Mouse (Mus musculus): ENCODE data around the gene F11r.
"Not testable (repeated sequence)": the region's sequence is repeated elsewhere in the genome, so short reads cannot be mapped to it uniquely, and the experiment has no call there.

F11r gene

GRCm38 (mm10) chr1:171470896-171471295, 33.6 kb downstream of the F11r start:
- DNase-seq (ENCODE audit: low read depth, low spot score) = peak; percentile 7

- no peak for DNase-seq (ENCODE audit: low read depth, low spot score)
These were observed 34.1 kb downstream of the F11r start for GRCm38 (mm10) chr1:171471452-171471851.

- DNase-seq (ENCODE audit: low read depth, low spot score) = not testable (repeated sequence)
These were observed 34.6 kb downstream of the F11r start for GRCm38 (mm10) chr1:171471941-171472340.

- no peak for DNase-seq (ENCODE audit: low read depth, low spot score)
These were observed 36.2 kb downstream of the F11r start for GRCm38 (mm10) chr1:171473506-171473905.

GRCm38 (mm10) chr1:171473920-171474640, 36.7 kb downstream of the F11r start:
- DNase-seq (ENCODE audit: low read depth, low spot score) = no peak

- DNase-seq (ENCODE audit: low read depth, low spot score) = no peak
These were observed 39.8 kb downstream of the F11r start for GRCm38 (mm10) chr1:171477123-171477522.

- DNase-seq (ENCODE audit: low read depth, low spot score) = peak; percentile 50
These were observed 40.6 kb downstream of the F11r start for GRCm38 (mm10) chr1:171477758-171478545.

DNA sequence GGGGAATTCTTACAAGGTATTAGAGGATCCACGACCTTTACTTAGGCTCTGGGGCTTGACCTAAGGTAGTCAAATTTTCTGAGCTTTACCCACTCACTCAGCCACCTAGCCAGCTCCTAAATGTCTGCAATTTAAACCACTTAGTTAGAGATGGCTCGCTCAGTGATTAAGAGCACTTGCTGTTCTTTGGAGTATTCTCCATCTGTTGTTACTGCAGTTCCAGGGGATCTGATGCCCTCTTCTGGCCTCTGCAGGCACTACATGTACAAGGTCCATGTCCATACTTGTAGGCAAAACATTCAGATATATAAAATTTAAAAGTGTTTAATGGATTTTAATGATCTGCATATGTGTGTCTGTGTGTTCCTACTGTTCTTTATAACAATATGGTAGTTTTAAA, 41.6 kb downstream of the F11r start:
- peak; percentile 65 for DNase-seq (ENCODE audit: low read depth, low spot score)

- no peak for DNase-seq (ENCODE audit: low read depth, low spot score)
These were observed 56.9 kb downstream of the F11r start for GRCm38 (mm10) chr1:171494241-171494640.

- DNase-seq (ENCODE audit: low read depth, low spot score) = no peak
These were observed 58.0 kb downstream of the F11r start for GRCm38 (mm10) chr1:171495371-171495770.

GRCm38 (mm10) chr1:171499856-171500255, 62.5 kb downstream of the F11r start:
- no peak for DNase-seq (ENCODE audit: low read depth, low spot score)

- no peak for DNase-seq (ENCODE audit: low read depth, low spot score)
These were observed 63.8 kb downstream of the F11r start for GRCm38 (mm10) chr1:171501016-171501610.

- DNase-seq (ENCODE audit: low read depth, low spot score) = peak; percentile 51
These were observed 64.3 kb downstream of the F11r start for GRCm38 (mm10) chr1:171501636-171502080.

GRCm38 (mm10) chr1:171502388-171503249, 65.3 kb downstream of the F11r start:
- peak; percentile 88 for DNase-seq (ENCODE audit: low read depth, low spot score)

DNA sequence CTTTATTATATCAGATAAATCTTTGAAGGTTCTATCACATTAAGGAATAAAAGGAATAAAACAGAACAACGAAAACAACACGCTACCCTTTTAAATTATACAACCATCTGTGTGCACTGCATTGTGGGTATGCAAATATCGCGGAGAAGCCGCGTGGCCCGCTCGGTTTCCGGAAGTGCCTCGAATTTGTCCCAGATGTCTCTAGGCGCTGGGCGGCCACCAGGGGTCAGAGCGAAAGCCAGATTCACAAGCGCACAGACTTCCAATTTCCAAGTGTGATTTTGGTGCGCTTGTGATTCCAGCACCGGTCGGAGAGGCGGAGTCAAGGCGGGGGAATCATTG, 65.9 kb downstream of the F11r start, which contains the start of gene Alyref2:
Alyref2 (plus strand) TSS at position 229 of the 342 bp plus-strand sequence.
- peak; percentile 96 for DNase-seq (ENCODE audit: low read depth, low spot score)

DNA sequence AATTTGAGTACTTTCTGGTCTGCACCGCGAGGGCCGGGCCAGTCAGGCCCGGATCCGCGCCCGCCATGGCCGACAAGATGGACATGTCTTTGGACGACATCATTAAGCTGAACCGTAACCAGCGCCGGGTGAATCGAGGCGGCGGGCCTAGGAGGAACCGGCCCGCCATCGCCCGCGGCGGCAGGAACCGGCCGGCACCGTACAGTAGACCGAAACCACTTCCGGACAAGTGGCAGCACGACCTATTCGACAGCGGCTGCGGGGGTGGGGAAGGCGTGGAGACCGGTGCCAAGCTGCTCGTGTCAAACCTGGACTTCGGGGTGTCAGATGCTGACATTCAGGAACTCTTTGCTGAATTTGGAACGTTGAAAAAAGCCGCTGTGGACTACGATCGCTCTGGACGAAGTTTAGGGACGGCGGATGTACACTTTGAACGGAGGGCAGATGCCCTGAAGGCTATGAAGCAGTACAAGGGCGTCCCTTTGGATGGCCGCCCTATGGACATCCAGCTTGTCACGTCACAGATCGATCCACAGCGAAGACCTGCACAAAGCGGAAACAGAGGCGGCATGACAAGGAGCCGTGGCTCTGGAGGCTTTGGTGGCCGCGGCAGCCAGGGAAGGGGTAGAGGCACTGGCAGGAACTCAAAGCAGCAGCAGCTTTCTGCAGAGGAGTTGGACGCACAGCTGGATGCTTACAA, 66.4 kb downstream of the F11r start:
- peak; percentile 78 for DNase-seq (ENCODE audit: low read depth, low spot score)

DNA sequence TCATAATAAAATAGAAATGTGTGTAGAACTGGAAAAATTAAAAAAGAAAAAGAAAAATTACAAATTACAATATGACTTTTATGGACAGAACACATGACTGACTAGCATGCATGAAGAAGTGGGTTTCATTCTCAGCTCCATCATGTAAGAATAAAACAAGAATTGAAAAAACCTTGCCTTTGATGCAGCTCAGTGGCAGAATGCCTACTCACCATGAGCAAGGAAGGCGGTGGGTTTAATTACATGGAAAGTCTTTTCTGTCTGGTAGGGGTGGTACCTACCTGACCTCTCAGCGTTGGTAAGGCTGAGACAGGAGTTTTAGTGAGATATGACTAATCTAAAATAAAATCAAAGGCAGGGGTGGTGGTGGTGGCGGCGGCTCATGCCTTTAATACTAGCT, 67.3 kb downstream of the F11r start:
- peak; percentile 43 for DNase-seq (ENCODE audit: low read depth, low spot score)

GRCm38 (mm10) chr1:171513234-171513633, 75.9 kb downstream of the F11r start:
- peak; percentile 26 for DNase-seq (ENCODE audit: low read depth, low spot score)

DNA sequence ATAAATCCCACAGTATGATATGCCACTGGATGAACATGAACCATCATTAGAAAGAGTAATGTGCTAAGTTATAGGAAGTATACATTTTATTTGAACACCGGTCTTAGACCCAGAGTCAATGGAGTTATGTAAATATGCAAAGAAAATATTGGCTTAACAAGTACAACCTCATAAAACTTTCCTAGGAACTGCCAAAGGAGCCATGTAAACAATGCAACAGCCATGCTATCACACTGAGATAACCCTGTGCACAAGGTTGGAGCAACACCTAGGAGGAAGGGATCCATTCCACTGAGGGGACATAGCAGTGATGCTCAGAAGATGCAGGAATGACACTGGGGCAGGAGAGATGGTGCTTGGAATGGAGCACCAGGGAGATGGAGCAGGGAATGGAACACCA, 76.4 kb downstream of the F11r start:
- no peak for DNase-seq (ENCODE audit: low read depth, low spot score)

All from CD4-positive helper T cell, adult 2 months (primary cell).